Mouse (Mus musculus) left cerebral cortex, postnatal 14 days (tissue): ENCODE measurements around the gene Cmtm8. TPM values are rescaled to one million over a fixed set of nuclear protein-coding genes. Genes with fewer than 3 reads are reported as not detected.

ENCODE experiments used
- DNase-seq, 2 experiments: peaks; one replicate each; pipeline ENCODE4 v3.0.0; 2021 to 2022; ENCODE audit warnings: low spot score in 2 of 2, mixed read lengths in 1 of 2
- intact Hi-C: fragments of 180-260 bp; cut with DNase I; formaldehyde crosslinking; loops from one replicate; pipeline ENCODE4 v1.15.1; 2025
- total RNA-seq, 2 experiments: library from RNA; stranded (reverse); gene quantifications; 2 replicates each; pipeline ENCODE4 v1.2.3; 2021

The Cmtm8 gene
- total RNA-seq, 2 experiments from 2014 or later, result 1.6 to 2.3 TPM

DNA sequence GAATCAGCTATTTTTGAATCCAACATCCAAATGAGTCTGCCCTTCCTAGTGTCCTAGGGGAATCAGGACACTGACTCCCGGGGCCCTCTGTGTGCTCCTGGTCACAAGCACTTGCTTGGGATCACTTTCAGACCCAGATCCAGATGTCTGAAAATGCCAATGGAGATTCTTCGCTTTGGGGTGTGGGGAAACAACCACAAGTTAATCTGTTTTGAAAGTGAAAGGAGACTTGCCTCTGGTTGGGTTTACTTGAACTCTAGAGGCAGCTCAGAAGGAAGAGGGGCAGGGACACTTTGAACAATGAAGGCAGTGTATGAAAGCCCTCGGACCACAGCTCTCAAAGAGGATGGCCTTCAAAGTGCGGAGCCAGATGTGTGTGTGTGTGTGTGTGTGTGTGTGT is 49.5 kb downstream of the Cmtm8 start:
- intact Hi-C loops, result loop anchor here (10.0 kb wide), 1 partner anchor 470 kb away; no protein-coding TSS in a partner anchor

DNA sequence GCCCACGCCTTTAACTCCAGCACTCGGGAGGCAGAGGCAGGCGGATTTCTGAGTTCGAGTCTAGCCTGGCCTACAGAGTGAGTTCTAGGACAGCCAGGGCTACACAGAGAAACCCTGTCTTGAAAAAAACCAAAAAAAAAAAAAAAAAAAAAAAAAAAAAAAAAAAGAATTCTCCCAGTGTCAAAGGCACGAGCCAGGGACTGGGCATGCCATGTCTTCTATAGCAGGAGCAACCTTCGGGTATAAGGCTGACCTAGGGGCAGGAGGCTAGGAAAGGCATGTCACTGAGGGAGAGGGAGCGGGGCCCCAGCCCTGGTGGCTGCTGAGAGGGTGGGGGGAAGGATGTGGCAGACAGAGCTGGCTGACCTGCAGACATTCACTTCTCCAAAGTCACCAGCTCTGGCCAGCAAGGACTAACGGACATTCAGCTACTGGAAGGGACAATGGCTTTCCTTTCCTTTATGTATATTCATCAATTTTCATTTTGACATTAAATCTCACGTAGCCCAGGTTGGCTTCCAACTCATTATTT is 50.1 kb downstream of the Cmtm8 start:
- peak in 1 of 2 experiments; percentile 9 for DNase-seq
- intact Hi-C loops, result loop anchor here (10.0 kb wide), 1 partner anchor 471 kb away; no protein-coding TSS in a partner anchor

More for the DNA sequence above, 49.5 kb downstream of the Cmtm8 start:
- DNase-seq, result no peak

DNA sequence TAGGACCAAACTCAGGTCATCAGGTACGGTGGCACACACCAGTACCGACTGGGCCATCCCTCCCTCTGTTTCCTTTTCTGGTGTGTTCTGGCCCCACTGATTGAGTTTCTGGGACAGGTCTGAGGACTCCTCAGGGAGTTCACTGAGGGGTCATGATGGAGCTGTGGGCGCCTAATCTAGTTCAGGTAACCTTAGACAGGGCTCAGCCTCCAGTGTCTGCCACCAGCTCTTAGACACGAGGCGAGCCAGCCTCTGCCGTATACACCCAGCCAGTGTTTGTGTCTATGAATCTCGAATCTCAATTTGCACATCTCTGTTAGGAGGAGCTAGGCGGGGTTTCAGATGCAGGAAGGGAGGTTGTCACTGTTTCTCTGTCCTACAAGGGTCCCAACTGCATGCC is 54.0 kb downstream of the Cmtm8 start:
- no peak for DNase-seq
- intact Hi-C loops, result loop anchor here (10.0 kb wide), 1 partner anchor 475 kb away; no protein-coding TSS in a partner anchor

DNA sequence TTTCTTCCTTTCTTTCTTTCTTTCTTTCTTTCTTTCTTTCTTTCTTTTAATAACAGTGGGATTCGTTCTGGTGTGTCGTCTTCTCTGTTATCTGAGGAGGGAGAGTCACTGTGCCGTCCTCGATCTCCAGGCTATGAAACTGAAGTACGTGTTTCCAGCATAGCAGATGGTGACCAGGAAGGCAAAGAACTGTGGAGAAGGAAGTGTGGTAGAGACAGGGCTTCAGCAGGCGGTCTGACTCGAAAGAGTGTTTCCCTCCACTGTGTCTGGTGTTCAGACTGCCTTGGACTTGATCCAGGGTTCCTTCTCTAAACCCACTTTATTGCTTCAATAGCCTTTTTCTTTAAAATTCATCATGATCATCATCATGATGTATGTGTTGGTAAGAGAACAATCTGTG is 54.4 kb downstream of the Cmtm8 start:
- peak in 1 of 2 experiments; percentile 23 for DNase-seq

DNA sequence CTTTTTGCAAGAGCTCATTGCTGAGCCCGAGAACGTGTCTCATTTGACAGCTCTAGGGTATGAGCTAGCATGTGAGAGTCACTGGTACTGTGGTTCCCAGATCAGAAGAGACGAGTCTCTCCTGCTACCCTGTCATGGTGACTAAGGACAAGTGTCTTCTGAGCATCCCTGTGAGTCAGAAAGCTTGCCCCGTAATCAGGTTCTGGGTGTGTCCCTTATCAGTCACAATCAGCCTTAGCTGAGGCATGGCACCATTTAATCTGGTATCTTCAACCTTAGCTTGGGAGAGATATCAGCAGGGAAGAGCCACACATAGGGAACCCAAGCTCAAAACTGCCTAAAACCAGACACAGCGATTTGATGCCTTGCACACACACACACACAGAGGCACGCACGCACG is 55.3 kb downstream of the Cmtm8 start:
- intact Hi-C loops, result no loop called here
- no peak for DNase-seq

More for the DNA sequence above, 54.4 kb downstream of the Cmtm8 start:
- intact Hi-C loops, result no loop called here

DNA sequence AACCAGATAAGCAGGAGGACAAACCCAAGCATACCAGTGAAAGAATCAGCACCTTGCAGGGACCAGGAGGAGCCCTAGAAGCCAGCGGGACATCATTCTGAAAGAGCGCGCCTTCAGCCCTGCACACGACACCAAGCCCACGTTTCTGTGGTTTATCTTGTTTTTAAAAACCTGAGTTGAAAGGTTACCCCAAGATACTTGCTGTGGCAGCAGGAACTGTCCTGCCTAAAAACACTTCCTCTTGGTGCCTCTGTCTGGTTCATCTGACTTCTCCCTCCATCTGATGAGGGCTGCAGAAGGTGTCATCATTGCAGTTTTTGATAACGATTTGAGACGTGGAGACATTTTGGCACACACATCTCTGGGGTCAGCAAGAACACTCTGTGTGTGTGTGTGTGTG is 56.2 kb downstream of the Cmtm8 start:
- intact Hi-C loops, result no loop called here
- no peak for DNase-seq

DNA sequence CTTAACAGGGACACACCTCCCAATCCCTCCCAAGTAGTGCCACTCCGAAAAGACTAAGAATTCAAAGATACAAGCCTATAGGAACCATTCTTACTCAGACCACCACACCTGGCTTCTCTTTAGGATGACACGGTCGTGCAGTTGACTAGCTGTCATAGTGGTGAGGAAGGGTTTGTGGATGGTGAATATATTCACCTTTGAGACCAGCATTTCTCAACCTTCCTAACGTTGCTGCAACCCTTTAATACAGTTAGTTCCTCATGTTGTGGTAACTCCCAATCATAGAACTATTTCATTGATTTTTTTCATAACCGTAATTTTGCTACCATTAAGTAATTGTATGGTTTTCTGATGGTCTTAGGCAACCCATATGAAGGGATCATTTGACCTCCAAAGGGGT is 56.8 kb downstream of the Cmtm8 start:
- DNase-seq, result no peak
- intact Hi-C loops, result no loop called here

DNA sequence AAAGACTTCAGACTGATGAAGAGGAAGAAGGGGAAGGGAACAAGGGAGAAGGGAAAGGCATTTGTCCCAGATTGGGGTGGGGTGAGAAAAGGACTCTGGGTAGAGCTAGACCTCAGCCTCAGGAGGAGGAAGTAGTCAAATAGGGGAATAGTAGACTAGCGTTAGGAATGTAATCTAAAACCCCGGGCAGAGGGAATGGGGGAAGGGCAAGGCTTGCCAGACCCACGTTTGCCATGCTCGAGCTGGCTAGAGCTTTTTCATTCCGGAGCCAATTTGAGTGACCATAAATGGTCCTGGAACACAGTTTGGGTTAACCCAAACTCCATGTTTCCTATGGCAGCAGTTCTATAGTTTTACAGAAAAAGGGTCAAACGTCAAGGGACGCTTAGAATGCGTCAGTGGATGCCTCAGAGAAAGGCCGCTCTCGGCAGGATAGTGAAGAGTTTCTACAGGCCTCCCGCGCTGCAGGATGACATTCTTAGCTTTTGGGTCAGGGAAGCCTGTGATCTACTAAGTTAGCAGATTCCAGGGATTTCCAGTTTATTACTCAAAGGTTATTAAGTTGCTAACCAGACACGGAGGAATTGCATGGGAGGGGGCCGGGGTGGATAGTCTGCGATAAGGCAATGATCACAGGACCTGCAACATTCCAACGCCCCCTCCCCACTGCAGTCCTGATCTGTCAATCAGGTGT is 58.4 kb downstream of the Cmtm8 start:
- no peak for DNase-seq
- intact Hi-C loops, result no loop called here

DNA sequence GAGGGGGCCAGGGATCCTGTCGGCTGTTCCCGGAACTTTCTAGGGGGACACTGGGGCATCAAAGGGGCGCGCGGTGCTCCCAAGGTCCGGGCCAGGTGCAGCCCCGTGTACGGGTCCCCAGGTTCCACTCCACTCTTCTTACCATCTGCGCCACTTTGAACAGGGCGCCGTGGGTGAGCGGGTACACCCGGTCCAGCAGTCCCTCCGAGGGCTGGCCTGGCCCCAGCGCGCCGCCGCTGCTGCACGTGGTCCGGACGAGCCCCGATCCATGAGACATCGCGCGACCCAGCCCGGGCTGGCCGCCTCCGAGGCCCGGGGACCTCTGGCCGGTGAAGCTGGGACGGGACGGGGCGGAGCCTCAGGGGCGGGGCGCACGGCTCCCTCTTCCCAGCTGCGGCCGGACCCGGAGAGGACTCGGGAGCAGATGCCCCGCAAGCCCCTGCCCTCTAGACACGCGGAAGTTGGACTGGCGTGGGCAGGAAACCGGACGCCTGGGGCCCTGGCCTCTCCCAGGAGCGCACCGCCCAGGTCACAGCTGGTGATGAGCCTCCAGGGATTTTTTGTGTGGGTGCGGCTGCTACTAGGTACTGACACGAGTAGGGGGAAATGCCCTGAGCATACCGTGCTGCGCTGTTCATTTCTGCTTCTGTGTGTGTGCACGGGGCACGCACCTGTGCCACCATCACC is 62.3 kb downstream of the Cmtm8 start, which contains the start of gene Cmtm7:
TSS of gene Cmtm7 (minus strand) at position 331 of the 687 bp plus-strand sequence.
- DNase-seq, result no peak
- intact Hi-C loops, result no loop called here

DNA sequence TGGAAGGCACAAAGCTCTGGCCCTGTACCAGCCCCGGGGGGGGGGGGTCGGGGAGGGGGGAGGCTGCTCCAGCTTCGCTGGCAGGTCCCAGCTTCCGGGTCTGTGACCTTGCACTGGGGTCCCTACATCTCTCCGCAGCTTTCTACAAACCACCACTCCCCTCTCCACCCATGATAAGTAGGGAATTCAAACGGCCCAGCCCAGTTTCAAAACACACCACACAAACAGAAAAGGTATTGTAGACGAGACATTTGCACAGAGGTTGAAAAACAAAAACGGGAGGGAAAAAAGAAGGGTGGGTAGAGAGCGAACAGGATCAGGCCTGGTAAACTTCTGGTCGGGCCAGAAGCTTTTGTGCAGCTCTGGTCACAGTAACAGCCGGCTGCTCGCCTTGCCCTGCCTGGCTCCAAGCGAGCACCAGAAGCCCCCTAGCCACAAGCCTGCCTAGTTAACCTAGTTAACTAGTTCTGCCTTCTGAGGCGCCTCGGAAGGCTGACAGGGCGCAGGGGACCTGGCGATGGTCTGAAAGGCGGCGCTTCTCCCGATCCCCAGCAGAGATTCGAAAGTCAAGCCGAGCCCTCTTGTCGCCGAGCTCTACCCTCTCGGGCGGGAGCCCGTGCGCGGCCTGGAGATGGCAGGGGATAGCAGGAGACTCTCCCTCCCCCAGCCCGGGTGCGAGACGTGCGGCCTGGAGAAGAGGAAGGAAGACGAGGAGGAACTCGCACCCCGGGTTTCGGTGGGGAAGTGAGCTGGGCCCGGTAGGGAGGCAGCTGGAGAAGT is 63.0 kb downstream of the Cmtm8 start:
- intact Hi-C loops, result no loop called here

DNA sequence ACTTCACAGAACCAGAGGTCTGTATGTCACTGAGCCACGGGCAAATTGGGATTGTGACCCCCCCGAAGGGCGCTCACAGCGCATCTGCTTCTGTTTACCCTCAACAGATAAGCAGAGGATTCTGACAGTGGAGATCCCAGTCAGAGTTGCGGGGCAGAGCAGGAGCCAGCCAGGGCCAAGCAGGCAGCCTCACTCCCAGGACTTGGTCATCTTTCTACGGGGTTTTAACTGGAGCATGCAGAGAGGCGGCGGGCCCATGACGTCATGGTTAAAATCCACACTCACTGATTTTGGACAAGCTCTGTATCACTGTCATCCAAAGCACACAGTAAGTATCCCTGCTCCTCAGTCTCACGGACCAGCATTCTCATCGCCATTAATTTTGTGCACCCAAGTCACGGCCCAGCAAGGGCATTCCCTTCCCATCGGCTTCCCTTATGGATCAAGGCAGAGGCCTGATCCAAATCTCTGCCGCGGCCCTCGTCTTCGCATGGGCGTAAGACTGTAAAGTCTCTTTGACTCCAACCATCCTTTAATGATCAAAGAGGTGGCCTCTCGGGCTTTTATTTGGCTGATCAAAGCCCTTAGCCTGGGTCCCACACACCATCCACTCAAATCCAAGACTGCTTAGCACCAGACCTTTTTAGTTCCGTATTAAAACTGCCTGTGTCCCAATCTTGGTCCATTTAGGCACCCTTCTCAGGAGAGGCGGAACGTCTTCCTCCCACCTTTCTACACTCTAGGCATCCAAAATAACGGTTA is 63.8 kb downstream of the Cmtm8 start:
- no peak for DNase-seq
- intact Hi-C loops, result no loop called here

More for the DNA sequence above, 63.0 kb downstream of the Cmtm8 start:
- peak in 1 of 2 experiments; percentile 47 for DNase-seq

DNA sequence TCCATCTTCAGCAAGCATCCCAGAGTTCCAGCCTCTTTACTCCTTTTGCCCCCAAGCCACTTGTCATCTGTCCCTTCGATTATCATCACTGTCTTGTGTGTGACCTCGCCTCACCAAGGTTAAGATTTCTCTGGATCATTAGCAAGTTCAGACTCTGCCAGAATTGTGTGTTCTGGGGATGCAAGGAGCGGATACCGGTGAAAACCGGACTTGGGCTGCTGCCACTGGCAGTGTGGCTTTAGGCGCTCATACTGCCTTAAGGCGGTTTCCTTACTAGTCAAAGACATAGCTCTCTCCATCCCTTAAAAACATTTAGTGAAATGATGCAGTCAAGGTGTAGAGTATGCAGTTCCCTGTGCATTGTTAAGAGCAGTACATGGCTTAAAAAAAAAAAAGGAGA is 65.1 kb downstream of the Cmtm8 start:
- intact Hi-C loops, result no loop called here
- no peak for DNase-seq

DNA sequence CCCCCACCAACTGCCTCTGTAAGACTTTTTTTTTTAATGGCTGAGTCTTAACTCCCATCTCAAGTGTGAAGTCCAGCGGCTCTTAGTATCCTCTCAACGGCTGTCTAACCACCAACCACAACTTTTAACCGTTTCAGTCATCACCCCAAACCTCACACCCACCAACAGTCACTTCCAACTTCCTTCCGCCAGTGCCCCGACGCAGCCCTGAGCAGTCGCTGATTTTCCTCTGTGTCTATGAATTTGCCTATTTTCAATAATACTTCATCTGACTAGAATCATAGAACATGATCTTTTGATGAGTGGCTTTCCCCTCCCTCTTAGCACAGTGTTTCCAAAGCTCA is 65.9 kb downstream of the Cmtm8 start:
- no peak for DNase-seq
- intact Hi-C loops, result no loop called here

DNA sequence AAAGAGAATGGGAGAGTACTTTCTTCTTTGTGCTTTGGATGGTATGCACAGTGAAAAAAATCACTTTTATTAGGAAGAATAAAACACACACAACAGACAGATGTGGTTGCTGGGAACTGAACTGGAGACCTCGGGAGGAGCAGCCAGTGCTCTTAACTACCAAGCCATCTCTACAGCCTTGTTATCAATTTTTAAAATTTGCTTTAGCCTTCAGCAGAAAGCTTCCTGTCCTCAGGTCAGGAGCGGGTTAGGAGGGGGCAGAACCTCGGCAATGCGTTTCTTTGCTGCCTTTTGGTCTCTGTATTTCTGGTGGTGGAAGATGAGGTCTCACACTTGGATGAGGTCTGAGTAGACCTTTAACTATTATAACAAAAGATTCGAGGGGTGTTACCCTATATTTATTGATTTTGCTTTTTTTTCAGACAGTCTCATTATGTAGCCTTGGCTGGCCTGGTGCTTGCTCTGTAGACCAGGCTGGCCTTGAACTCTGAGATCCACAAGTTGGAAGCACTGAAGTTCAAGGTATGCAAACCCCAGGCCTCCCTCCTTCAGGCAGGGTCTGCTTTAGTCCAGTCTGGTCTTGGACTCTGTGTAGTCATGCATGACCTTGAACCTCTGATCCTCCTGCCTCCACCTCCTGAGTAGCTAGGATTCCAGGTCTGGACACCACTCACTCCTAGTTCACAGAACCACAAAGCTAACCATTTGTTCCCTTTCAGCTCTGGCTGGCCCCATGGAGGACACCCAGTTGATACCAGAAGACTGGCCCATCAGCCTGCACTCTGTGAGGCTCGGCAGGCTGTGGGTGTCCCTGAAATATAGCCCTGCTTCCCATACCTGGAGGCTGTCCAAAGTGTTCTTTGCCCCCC is 66.5 kb downstream of the Cmtm8 start:
- no peak for DNase-seq
- intact Hi-C loops, result no loop called here

DNA sequence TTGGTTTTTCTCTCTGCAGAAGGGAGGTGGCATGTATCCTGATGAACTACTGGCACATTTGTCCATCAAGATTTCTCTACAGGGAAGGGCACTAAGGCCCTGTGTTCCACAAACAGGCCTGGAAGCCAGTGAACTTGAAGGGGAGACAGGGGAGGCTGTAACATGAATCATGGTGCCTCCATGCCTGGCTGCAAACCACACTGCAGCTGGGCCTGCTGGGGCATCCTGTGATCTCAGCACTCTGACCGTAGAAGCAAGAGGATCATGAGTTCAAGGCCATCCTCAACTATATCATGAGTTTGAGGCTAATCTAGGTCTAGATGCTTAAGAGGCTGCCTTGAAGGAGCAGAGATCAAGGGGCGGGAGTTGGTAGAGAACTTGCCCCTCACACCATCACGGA is 67.6 kb downstream of the Cmtm8 start:
- no peak for DNase-seq
- intact Hi-C loops, result no loop called here

DNA sequence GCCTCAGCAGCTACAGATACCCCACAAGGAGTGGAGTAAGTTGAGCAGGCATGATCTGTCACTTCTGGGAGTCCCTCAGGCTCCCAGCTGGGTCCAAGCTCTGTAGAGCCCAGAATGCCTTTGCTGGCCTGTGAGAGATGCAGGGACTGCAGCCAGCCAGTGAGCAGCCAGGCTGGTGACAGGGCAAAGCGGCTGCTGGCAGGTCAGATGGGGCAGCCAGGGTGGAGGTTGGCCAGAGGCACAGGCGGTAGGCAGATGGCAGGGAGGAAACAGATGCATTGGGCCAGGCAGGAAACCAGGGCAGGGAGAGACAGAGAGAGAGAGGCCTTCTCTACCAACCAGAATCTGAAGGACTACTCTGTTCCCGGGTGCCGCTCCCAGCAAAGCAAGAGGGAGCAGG is 68.7 kb downstream of the Cmtm8 start:
- intact Hi-C loops, result no loop called here
- peak; percentile 41 to 43 for DNase-seq

DNA sequence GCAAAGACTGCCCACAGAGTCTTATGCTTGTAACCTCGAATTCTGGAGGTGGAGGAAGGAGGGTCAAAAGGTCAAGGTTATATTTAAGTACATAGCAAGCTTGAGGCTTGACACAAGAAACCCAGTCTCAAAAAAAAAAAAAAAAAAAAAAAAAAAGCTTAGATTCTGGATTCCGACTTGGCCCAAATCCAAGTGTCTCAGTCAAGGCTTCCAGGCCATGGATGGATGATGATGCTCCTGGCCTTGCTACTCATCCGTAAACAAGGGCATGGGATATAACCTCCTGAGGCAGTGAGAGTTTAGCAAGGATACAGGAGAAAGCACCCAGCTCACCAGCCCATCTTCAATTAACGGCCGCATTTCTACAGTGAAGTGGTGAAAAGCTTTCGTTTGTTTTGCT is 69.3 kb downstream of the Cmtm8 start:
- intact Hi-C loops, result no loop called here
- no peak for DNase-seq

DNA sequence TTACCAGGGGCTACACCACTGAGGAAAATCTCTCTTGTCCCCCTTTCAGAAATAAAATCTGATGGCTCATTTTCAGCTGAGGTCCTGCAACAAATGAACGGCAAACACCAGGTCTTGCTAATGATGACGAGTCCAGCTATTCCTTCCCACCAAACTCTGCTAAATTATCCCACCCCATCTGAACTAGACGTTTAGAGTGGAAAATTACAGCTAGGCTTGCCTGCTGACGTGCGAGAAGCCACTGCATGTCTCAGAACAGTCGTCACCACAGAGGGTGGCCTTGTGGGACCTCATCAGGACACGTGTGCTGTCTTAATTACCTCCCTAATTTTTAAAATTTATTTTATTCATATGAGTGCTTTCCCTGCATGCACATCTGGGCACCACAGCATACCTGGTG is 72.4 kb downstream of the Cmtm8 start:
- no peak for DNase-seq
- intact Hi-C loops, result no loop called here
